Mouse (Mus musculus): ENCODE data around the gene B3galt5.

Gene B3galt5

GRCm38 (mm10) chr16:96235366-96235970 is at the start of gene B3galt5:
B3galt5 (plus strand) TSS chr16:96235801.
- DNase-seq, result no peak

- no peak for DNase-seq
These were observed 48.0 kb upstream of the B3galt5 start for GRCm38 (mm10) chr16:96187619-96188018.

- DNase-seq, result peak; percentile 99 to 100
These were observed 43.8 kb upstream of the B3galt5 start, which contains the start of gene Lca5l for GRCm38 (mm10) chr16:96191531-96192506. Lca5l (minus strand) TSS chr16:96192271.

GRCm38 (mm10) chr16:96199913-96200701 is 35.5 kb upstream of the B3galt5 start, which contains the start of gene Sh3bgr:
Sh3bgr (plus strand) TSS chr16:96200450.
- peak; percentile 80 to 90 for DNase-seq

GRCm38 (mm10) chr16:96200702-96201028 is 34.9 kb upstream of the B3galt5 start:
- DNase-seq, result no peak

- DNase-seq, result no peak
These were observed 33.9 kb upstream of the B3galt5 start for GRCm38 (mm10) chr16:96201485-96202232.

- DNase-seq, result no peak
These were observed 25.8 kb upstream of the B3galt5 start for GRCm38 (mm10) chr16:96209789-96210188.

GRCm38 (mm10) chr16:96210856-96211255 is 24.7 kb upstream of the B3galt5 start:
- DNase-seq, result no peak

GRCm38 (mm10) chr16:96213027-96213426 is 22.6 kb upstream of the B3galt5 start:
- DNase-seq, result no peak

- DNase-seq, result no peak
These were observed 14.1 kb upstream of the B3galt5 start for GRCm38 (mm10) chr16:96221491-96221890.

GRCm38 (mm10) chr16:96221959-96222358 is 13.6 kb upstream of the B3galt5 start:
- no peak for DNase-seq

GRCm38 (mm10) chr16:96222452-96222851 is 13.1 kb upstream of the B3galt5 start:
- DNase-seq, result no peak

GRCm38 (mm10) chr16:96228438-96228837 is 7.2 kb upstream of the B3galt5 start:
- no peak for DNase-seq

GRCm38 (mm10) chr16:96229044-96229555 is 6.5 kb upstream of the B3galt5 start:
- no peak for DNase-seq

- peak; percentile 83 to 88 for DNase-seq
These were observed 5.2 kb upstream of the B3galt5 start for GRCm38 (mm10) chr16:96230411-96230810.

GRCm38 (mm10) chr16:96231251-96231650 is 4.3 kb upstream of the B3galt5 start:
- no peak for DNase-seq

GRCm38 (mm10) chr16:96231974-96232373 is 3.6 kb upstream of the B3galt5 start:
- DNase-seq, result no peak

GRCm38 (mm10) chr16:96233996-96234395 is 1.6 kb upstream of the B3galt5 start:
- DNase-seq, result no peak

- no peak for DNase-seq
These were observed 8.9 kb downstream of the B3galt5 start for GRCm38 (mm10) chr16:96244496-96244895.

GRCm38 (mm10) chr16:96249635-96250034 is 14.0 kb downstream of the B3galt5 start:
- no peak for DNase-seq

GRCm38 (mm10) chr16:96252146-96252545 is 16.5 kb downstream of the B3galt5 start:
- DNase-seq, result no peak

GRCm38 (mm10) chr16:96258429-96258828 is 22.8 kb downstream of the B3galt5 start:
- DNase-seq, result peak; percentile 39 to 77

Data from kidney, postnatal 25 days (tissue).